Mouse (Mus musculus) MEL (cell line): Measurements from ENCODE around the gene Unc119.

Experiments used
- E2F4 ChIP-seq: IDR thresholded peaks from 2 replicates; pipeline ENCODE4 v1.6.1; 2011; ENCODE audit warnings: low read depth, low read length, improper control_type of control experiment, borderline replicate concordance
- EP300 ChIP-seq, 2 experiments: IDR thresholded peaks; 2 replicates each; pipeline ENCODE4 v1.6.1; 2011; ENCODE audit warnings: improper control_type of control experiment in 2 of 2, low read length in 2 of 2, low read depth in 1 of 2, mild to moderate bottlenecking in 1 of 2
- GATA1 ChIP-seq: IDR thresholded peaks from 2 replicates; pipeline ENCODE4 v1.6.1; 2011; ENCODE audit warnings: low read depth, low read length, improper control_type of control experiment
- TCF12 ChIP-seq: IDR thresholded peaks from 2 replicates; pipeline ENCODE4 v1.6.1; 2014; ENCODE audit warnings: low read depth, mild to moderate bottlenecking, inconsistent platforms, low read length, improper control_type of control experiment, moderate library complexity

DNA sequence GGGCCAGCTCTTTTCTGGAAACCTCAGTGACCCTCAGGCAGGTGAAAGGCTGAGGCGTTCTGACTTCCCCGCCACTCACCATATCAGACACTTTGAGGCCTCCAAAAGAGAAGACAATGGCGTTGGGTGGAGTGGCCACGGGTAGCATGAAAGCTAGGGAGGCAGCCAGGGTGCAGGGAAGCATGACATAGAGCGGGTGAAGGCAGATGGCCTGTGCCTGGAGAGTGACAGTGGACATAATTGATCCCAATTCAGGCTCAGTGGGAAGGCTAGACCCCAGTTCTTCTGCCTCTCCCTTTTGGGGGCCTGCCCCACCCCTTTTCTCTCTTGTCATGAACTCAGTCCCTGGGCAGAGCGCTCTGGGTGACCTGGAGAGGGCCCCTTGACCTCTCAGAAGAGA, 54.9 kb downstream of the Unc119 start:
- TF ChIP-seq E2F4 (no peak), GATA1 (no peak), TCF12 (no peak), EP300 (IDR thresholded peaks at IDR 0.05; ENCODE audit: low read depth in 1 of 2, low read length in 2 of 2) (no peak)
